Mouse (Mus musculus) lung, postnatal 14 days (tissue): Measurements from ENCODE around the gene Mul1.
A peak's percentile ranks its signal among the peaks of the same experiment; 100 is the strongest.

Source experiments
- DNase-seq: peaks from one replicate; pipeline ENCODE4 v3.0.0; 2021

Mul1 gene

GRCm38 (mm10) chr4:138444941-138445340 lies 10.5 kb downstream of the Mul1 start:
- no peak for DNase-seq

GRCm38 (mm10) chr4:138446981-138447380 lies 12.5 kb downstream of the Mul1 start:
- DNase-seq, result no peak

DNA sequence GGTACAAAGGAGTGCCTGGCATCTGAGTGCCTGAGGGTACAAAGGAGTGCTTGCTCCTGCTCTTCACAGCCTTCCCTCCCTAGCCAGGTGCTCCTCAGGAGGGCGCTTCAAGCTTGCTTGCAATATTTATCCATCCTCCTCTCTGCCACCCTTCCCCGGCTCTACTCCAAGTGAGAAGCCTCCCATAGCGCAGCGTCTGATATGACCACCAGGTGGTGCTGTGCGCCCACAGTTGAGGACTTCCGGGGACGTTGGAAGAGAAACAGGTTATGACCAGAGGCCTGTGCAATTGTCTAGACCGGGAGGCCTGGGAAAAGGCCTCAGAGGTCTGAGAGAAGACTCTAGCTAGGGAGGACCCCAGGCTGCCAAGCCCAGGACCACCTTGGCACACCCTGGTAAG lies 12.9 kb downstream of the Mul1 start:
- DNase-seq, result peak; percentile 95

DNA sequence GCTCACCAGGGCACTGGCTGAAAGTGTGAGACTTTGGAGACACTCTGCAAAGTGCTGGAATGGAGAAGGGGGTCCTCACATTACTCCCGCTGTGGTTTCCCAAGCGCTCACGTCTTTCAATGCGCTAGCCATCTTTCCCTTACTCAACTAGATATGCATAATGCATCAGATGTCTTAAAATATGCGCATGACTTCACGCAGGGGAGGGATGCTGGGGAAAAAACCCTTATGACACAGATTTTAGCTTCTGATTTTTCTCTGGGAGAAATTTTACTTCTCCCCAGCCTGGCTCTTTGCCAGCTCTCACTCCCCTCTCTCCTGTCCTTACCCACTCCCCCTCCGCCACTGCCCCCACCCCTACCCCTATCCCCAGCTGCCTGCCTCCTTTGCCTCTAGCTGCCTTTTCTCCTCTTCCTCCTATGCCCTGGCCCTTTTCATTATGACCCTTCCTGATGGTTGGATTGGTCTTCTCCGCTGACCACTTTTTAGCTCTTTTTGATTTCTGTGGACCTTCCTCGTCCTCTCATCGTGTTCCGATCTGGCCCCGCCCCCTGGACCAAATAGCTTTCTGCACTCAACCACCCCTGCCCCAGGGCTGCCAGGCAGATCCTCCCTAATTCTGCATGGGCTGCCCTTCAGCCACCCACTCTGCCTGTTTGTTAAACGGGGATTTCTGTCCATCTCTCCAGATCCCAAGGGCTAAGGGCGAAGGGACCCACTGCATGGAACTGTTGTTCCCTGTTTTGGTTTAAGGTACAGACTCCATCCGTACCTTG lies 13.5 kb downstream of the Mul1 start:
- DNase-seq, result no peak

DNA sequence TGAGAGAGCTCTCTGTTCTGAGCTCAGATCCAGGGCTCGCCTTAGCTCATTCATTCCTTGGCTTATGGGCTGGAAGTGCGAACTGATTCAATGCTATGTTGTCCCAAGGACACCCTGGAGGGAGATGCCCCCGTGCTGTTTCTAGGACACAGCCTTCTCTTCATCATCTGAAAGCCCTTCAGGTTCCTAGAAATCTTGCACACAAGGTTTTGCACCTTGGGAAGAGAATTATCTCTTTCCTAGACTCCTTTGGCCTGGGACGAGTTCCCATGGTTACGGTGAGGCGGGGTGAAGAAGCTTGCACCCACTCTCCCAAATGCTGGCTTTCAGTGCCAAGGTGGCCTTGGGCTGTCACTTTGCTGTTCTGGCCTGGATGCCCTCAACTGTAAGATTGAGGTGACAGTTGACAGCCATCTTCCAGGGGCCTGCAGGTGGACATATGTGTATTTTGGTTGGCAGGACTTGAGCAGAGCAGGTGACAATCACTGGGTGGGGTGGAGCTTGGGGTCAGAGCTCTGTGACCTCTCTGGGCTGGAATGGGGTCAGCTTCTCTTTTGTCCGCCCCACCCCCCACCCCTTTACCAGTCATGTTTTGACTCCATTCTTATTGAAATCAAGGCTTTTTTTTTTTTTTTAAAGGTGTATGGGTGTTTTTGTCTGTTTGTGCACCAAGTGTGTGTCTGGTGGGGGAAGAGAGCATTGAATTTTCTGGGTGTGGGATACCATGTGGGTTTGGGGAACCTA lies 14.6 kb downstream of the Mul1 start:
- no peak for DNase-seq

GRCm38 (mm10) chr4:138449636-138450314 lies 15.3 kb downstream of the Mul1 start:
- DNase-seq, result no peak

DNA sequence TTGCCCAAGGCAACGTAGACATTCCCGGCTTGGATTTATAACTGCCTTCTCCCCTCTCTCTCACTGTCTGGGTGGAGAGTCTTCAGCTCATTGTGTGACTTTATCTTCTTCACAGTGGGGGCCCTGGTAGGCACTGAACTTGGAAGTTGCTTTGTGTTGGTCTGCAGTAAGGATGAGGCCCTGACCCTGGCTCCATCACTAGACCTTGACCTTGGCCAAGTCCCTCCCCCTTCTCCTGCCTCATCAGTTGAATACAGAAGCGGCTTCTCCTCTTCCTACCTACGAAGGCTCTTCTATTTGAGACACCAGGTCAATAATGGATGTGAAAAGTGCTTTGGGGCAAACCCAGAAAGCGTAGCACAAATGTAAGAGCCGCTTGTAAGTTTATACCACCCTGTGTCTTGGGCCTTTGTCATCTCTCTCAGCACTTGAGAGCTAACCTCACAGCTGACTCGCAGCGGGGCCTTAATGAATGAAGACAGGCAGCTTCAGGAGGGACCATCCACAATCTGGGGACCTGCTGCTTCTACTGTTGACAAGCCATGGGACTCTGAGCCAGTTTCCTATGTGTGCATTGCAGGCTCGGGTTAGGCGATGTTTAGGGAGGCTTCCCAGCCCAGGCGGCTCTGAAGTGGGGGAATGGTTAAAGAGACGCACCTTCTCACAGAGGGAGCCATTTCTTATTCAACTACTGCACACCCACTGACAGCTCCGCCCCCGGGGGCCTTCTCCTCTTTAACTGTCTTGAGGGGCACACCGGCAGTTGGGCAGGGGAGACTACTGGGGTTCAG lies 18.0 kb downstream of the Mul1 start:
- DNase-seq, result no peak

- no peak for DNase-seq
These were observed 18.8 kb downstream of the Mul1 start for GRCm38 (mm10) chr4:138453097-138453752.

DNA sequence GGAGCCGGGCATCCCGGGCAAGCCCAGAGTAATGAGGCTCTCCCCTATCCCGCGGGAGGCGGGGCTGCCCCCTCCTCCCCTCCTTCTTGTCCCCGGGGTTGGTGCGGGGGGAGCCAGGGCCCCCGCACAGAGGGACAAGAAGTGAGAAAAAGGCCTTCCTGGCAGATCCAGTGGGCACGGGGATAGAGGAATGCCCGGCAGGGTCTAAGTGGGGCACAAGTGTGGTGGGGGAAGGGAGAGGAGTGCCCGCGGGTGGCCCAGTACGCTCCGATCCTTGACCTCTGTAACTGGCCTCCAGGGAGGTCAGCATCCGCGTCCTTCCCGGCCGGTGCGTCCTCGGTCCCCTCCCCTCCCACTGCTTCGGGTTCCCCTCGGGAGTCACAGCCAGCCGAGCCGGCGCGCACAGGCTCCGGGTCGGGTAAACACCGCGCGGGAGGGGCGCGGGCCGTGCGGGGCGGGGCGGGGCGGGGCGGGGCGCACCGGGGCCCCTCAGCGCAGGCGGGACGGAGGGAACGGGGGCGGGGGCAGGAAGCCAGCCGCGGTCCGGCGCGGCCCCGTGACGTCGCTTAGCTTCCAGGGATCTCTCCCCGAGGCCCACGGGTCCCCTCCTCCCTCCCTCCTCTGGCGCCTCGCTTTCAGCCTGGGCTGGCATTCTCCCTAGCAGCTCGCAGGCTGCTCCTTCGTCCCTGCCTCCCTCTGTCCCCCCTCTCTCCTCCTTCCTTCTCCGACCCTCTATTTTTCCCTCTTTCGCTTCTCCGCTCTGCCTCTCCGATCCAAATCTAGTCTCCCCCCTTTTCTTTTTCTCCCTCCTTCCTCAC lies 19.5 kb downstream of the Mul1 start, which contains the start of gene Camk2n1:
Gene Camk2n1 (plus strand): TSS at position 562 of the 818 bp plus-strand sequence.
- DNase-seq, result peak; percentile 87

DNA sequence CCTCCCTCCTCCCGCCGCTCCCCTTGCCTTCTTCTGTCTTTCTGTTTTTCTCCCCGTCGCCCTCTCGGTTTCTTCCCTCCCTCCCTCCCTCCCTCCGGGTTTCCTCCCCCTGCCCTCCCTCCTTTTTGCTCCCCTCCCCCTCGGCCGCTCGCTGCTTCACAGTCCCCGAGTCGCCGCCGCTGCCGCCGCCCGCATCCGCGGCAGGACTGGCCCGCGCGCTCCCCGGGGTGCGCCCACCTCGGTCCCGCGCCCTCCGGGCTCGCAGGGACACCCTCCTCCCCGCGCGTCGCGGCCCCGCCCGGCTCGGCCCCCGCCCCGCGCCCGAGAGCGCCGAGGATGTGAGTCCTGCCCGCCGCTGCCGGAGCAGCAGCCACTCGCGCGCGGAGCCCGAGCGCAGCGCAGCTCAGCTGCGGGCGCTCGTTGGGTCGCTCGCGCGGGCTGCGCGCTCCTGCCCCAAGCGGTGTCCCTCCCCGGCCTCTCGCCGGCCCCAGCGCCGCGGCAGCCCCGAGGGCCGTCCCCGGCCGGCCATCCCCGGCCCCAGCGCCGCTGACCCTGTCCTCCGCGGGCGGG lies 20.2 kb downstream of the Mul1 start:
- peak; percentile 75 for DNase-seq

DNA sequence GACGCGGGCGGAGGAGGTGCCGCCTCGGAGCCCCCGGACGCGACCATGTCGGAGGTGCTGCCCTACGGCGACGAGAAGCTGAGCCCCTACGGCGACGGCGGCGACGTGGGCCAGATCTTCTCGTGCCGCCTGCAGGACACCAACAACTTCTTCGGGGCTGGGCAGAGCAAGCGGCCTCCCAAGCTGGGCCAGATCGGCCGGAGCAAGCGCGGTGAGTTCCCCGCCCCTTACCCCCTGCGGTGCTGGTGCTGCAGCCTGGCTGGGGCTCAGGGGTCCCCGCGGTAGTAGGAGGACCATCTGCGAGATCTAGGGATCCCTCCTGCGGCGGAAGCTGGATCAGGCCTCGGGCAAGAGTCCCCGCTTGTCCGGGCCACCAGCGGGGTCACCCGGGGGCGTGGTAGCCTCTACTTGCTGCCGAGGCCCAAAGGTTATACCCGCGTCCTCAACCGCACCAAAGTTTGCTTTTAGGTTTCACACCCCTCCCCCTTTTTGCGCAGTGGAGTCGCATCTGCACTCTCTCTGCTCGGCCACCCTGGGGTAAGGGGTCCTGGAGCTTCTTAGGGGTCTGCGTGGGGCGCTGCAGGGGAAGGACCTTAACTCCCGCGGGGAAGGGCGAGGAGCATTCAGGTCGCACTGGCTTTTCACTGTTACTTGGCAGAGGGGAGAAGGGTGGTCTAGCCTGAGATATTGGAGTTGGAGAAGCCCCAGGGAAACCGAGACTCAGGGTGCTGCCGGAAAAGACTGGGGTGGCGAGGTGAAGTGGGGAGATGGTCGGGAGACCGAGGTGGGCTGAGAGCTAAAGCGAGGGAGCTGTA lies 20.9 kb downstream of the Mul1 start:
- peak; percentile 40 for DNase-seq

DNA sequence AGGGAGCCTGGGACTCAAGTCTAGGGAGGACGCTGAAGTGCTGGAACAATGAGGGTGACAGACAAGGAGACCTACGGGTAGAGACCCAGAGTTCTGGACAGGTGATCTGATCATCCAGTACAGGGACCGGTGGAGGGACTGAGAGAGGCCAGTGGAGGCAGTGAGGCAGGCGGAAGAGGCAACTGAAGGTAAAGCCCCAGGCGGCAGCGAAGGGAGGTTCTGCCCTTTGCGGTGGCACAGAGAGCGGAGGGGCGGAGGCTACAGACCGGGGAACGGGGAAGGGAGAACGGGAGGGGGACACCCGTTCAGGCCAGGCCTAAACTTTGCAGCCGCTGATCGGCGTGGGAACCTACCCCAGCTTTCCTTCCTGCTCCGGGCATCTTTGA lies 21.5 kb downstream of the Mul1 start:
- peak; percentile 39 for DNase-seq

- no peak for DNase-seq
These were observed 22.1 kb downstream of the Mul1 start for GRCm38 (mm10) chr4:138456536-138456935.

GRCm38 (mm10) chr4:138457091-138457490 lies 22.6 kb downstream of the Mul1 start:
- no peak for DNase-seq

DNA sequence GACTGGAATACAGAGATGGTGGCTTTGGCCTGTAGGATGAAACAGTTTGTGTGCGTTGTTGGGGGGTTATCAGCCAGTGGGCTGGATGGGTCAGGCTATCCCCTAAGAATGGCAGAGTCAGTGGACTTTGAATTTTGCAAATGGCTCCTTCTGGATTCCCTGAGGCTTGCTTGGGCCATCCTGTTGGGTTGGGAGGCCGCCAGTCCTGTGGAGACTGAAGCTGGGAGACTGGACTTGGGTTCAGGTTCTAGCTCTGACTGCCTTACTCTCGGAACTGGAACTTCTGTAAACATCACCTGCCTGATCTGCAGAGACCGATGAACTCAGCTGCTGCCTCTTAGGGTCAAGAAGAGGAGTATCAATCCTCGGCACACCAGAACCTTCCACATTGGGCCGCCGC lies 23.7 kb downstream of the Mul1 start:
- no peak for DNase-seq

- DNase-seq, result no peak
These were observed 24.4 kb downstream of the Mul1 start for GRCm38 (mm10) chr4:138458735-138459440.

GRCm38 (mm10) chr4:138459775-138460174 lies 25.3 kb downstream of the Mul1 start:
- DNase-seq, result no peak

- no peak for DNase-seq
These were observed 26.4 kb downstream of the Mul1 start for GRCm38 (mm10) chr4:138460910-138461309.

GRCm38 (mm10) chr4:138461471-138461870 lies 27.0 kb downstream of the Mul1 start:
- no peak for DNase-seq
